In the genomic region with DNA sequence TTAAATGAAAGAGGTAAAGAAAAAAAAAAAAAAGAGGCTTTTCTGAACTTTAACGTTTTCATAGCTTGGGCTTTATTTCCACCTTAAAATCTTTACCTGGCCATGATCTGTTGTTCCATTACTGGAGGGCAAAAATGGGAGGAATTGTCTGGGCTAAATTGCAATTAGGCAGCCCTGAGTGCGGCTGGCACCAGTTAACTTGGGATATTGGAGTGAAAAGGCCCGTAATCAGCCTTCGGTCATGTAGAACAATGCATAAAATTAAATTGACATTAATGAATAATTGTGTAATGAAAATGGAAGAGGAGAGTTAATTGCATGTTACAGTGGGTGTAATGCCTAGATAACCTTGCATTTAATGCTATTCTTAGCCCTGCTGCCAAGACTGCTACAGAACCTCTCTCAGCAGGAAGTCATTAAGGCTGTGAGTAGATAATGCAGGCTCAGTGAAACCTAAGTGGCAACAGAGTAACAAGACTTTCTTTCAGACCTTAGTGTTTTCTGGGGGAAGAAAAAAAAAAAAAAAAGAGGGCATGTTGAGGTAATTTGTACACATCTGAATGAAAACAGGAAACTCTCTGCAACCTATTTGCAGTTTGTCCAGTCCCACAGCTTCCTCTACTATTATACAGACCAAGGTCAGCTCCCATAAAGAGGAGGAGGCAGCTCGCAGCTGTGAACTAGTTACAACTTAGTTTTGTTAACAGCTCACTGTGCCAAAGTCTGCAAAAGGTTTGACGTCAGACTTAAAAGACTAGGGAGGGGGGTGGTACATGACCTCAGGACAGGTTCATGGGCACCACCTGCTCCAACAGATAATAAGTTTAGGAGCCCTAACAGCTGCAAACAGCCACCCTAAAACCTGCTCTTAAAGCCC, we compare ENCODE assay signal across 9 mouse cellular contexts.
DNase-seq lines count a peak whose midpoint lies in the region; ATAC-seq and TF ChIP-seq lines count a peak whose summit lies in the region.
"Had no signal": no experiment of that assay in that cellular context is flagged by ENCODE, and none has a peak within 500 bp of the region (broad histone marks: within the 10 kb centered on the region; RNA-seq: fewer than 3 reads in every experiment).

No protein-coding gene starts in this region.

- no peaks in the 10 kb centered on the region for H3K79me2 ChIP-seq in CH12.LX (replicated peaks; ENCODE audit: control insufficient read depth, extremely low read depth, insufficient read depth, poor library complexity, severe bottlenecking)

- no peaks in the 10 kb centered on the region for H3K9me3 ChIP-seq in heart, embryonic 12.5 days (replicated peaks)
- H3K9me3 ChIP-seq in CH12.LX (replicated peaks; ENCODE audit: low read length): no peaks in the 10 kb centered on the region
- H3K9me3 ChIP-seq in forebrain, postnatal 0 days (ENCODE audit: low read length): no peaks in the 10 kb centered on the region
- H3K9me3 ChIP-seq: liver, embryonic 13.5 days had no signal

- DNase-seq in heart, adult 8-10 months (ENCODE audit: low spot score): no peak
- no peak for DNase-seq in CH12.LX (ENCODE audit: extremely low read depth)
- DNase-seq in forebrain, postnatal 0 days: peak; percentile 22
- no peak for DNase-seq in cerebellum, adult 18-20 months
- DNase-seq in frontal cortex, postnatal 36 days (ENCODE audit: low spot score in 2 of 2): no peak
- DNase-seq in cerebellum, adult 11 months: no peak
- DNase-seq: liver, embryonic 13.5 days had no signal

- 37% methylated on average over 6 of the region's 6 CpGs for WGBS in heart, embryonic 12.5 days
- 14% methylated on average over 6 of the region's 6 CpGs for WGBS in forebrain, postnatal 0 days

- peaks cover 15% of the 10 kb centered on the region for H3K4me1 ChIP-seq in heart, embryonic 12.5 days (replicated peaks)
- H3K4me1 ChIP-seq in CH12.LX (ENCODE audit: control insufficient read depth in 1 of 2, insufficient read depth in 2 of 2): peaks cover 6 to 22% of the 10 kb centered on the region in 2 experiments; a peak in 3 of 4 replicates
- no peaks in the 10 kb centered on the region; the same call in 1 of the 2 replicates for H3K4me1 ChIP-seq in forebrain, postnatal 0 days (ENCODE audit: insufficient read depth)
- H3K4me1 ChIP-seq: liver, embryonic 13.5 days had no signal

- H3K27me3 ChIP-seq in heart, embryonic 12.5 days (replicated peaks): no peaks in the 10 kb centered on the region
- no peaks in the 10 kb centered on the region for H3K27me3 ChIP-seq in CH12.LX (replicated peaks)
- peaks cover 3% of the 10 kb centered on the region; the same call in 1 of the 2 replicates for H3K27me3 ChIP-seq in forebrain, postnatal 0 days (ENCODE audit: insufficient read depth, low read length)
- H3K27me3 ChIP-seq: liver, embryonic 13.5 days had no signal

- no peak for TF ChIP-seq EP300 in CH12.LX (IDR thresholded peaks at IDR 0.05; ENCODE audit: low read length)

- no peak for TF ChIP-seq RAD21 in CH12.LX (IDR thresholded peaks at IDR 0.05; ENCODE audit: low read depth, low read length)

- peak overlapping the region; percentile 40; the same call in 1 of the 2 replicates for H3K27ac ChIP-seq in heart, embryonic 12.5 days (ENCODE audit: poor library complexity, severe bottlenecking)
- H3K27ac ChIP-seq in CH12.LX (ENCODE audit: insufficient read depth, low read depth): no peak overlapping the region
- no peak overlapping the region for H3K27ac ChIP-seq in forebrain, postnatal 0 days (ENCODE audit: low read depth, low read length)
- H3K27ac ChIP-seq: liver, embryonic 13.5 days had no signal

- H3K9ac ChIP-seq in heart, embryonic 12.5 days: no peak overlapping the region
- no peak overlapping the region for H3K9ac ChIP-seq in CH12.LX (ENCODE audit: insufficient read depth, low read depth)
- no peak overlapping the region for H3K9ac ChIP-seq in forebrain, postnatal 0 days
- H3K9ac ChIP-seq: liver, embryonic 13.5 days had no signal

- ATAC-seq in heart, embryonic 12.5 days (ENCODE audit: insufficient number of reproducible peaks, low FRiP score): no peak
- peak; percentile 64 for ATAC-seq in forebrain, postnatal 0 days
- ATAC-seq in megakaryocyte-erythroid progenitor cell, adult 5-6 weeks (replicated peaks; ENCODE audit: low FRiP score, low TSS enrichment, poor library complexity, severe bottlenecking): 0 out of 2 replicates have a peak, but pooled peaks have one; percentile 70

- no peaks in the 10 kb centered on the region for H3K36me3 ChIP-seq in heart, embryonic 12.5 days
- H3K36me3 ChIP-seq in CH12.LX (replicated peaks in 1 of 2; ENCODE audit: control insufficient read depth in 1 of 2, insufficient read depth in 1 of 2, low read length in 1 of 2): no peaks in the 10 kb centered on the region
- no peaks in the 10 kb centered on the region for H3K36me3 ChIP-seq in forebrain, postnatal 0 days (ENCODE audit: insufficient read depth)
- H3K36me3 ChIP-seq: liver, embryonic 13.5 days had no signal

- no peak for TF ChIP-seq CTCF in CH12.LX (conservative IDR thresholded peaks at IDR 0.05 in 1 of 2, IDR thresholded peaks at IDR 0.05 in 1 of 2; ENCODE audit: low read depth in 2 of 2, low read length in 2 of 2)
- TF ChIP-seq CTCF in forebrain, postnatal 0 days (IDR thresholded peaks at IDR 0.05; ENCODE audit: low read depth): no peak

- in situ Hi-C loops in CH12.LX (cut with MboI; ENCODE audit: low pct_ligation_motif_present, low pct_unique_long_range_greater_than_20kb, low sequenced_read_pairs): no loop called here

- dilution Hi-C loops in CH12.LX (cut with MboI; ENCODE audit: extremely low pct_ligation_motif_present, extremely low pct_unique_long_range_greater_than_20kb, low sequenced_read_pairs): no loop called here

- H3K4me3 ChIP-seq in heart, embryonic 12.5 days: no peak overlapping the region
- no peak overlapping the region for H3K4me3 ChIP-seq in CH12.LX (replicated peaks in 1 of 3; ENCODE audit: low read depth in 2 of 3, low read length in 2 of 3, poor library complexity in 1 of 3)
- H3K4me3 ChIP-seq in forebrain, postnatal 0 days (ENCODE audit: low read depth, low read length): no peak overlapping the region
- H3K4me3 ChIP-seq: liver, embryonic 13.5 days had no signal

- H3K4me2 ChIP-seq in heart, embryonic 12.5 days: no peak overlapping the region
- H3K4me2 ChIP-seq in CH12.LX (ENCODE audit: insufficient read depth, low read depth, poor library complexity, severe bottlenecking): no peak overlapping the region
- no peak overlapping the region for H3K4me2 ChIP-seq in forebrain, postnatal 0 days (ENCODE audit: low read depth)
- H3K4me2 ChIP-seq: liver, embryonic 13.5 days had no signal

- TF ChIP-seq POLR2A in CH12.LX (IDR thresholded peaks at IDR 0.05; ENCODE audit: low read depth, low read length): no peak

TF ChIP-seq in CH12.LX, 34 proteins besides CTCF, POLR2A, EP300 and RAD21:
- TF ChIP-seq MAZ (IDR thresholded peaks at IDR 0.05; ENCODE audit: low read depth, low read length) (no peak), ZNF384 (IDR thresholded peaks at IDR 0.05; ENCODE audit: low read depth, low read length) (peak; percentile 38; the same call in 1 of the 2 replicates), MYC (IDR thresholded peaks at IDR 0.05; ENCODE audit: low read depth, low read length) (no peak), SIN3A (IDR thresholded peaks at IDR 0.05; ENCODE audit: low read length) (no peak)
